Mouse (Mus musculus): ENCODE results near the gene Tmprss11f. TPM values are rescaled to one million over a fixed set of nuclear protein-coding genes. Genes with fewer than 3 reads are reported as not detected.

Tmprss11f gene
- polyA plus RNA-seq, 1 experiment from 2014 or later: 0.31 TPM

- no peak overlapping the region for H3K4me2 ChIP-seq (ENCODE audit: low read depth, low read length)
- H3K4me1 ChIP-seq (ENCODE audit: control insufficient read depth, insufficient read depth, low read length): no peaks in the 10 kb centered on the region
- 68% methylated on average over 9 of the region's 9 CpGs for WGBS
- H3K27me3 ChIP-seq (replicated peaks; ENCODE audit: control insufficient read depth, insufficient read depth, low read length): no peaks in the 10 kb centered on the region
- H3K4me3 ChIP-seq (ENCODE audit: low read depth, low read length): no peak overlapping the region
- H3K9ac ChIP-seq (ENCODE audit: low read depth, low read length): no peak overlapping the region
- H3K36me3 ChIP-seq (ENCODE audit: control insufficient read depth, insufficient read depth, low read length): no peaks in the 10 kb centered on the region
- DNase-seq (ENCODE audit: low spot score) (no peak), ATAC-seq (ENCODE audit: low read depth) (no peak)
- H3K9me3 ChIP-seq (ENCODE audit: control insufficient read depth, low read length): no peaks in the 10 kb centered on the region
- no peak overlapping the region for H3K27ac ChIP-seq (replicated peaks; ENCODE audit: low read depth, low read length)
Observed at GRCm38 (mm10) chr5:86473859-86474258, 158.4 kb downstream of the Tmprss11f start.

Other genes starting within 250 kb of the Tmprss11f start
- 1.0 and 2.2 TPM in 2 replicates for gene Tmprss11a, start 163.4 kb downstream of the Tmprss11f start, polyA plus RNA-seq (2014; fragmentation: Nextera tagmentation; extraction: Ambion mirVana)
- 0.57 TPM in 1 of 2 replicates, not detected in the other for gene Tmprss11g, start 113.8 kb downstream of the Tmprss11f start, polyA plus RNA-seq (2014; fragmentation: Nextera tagmentation; extraction: Ambion mirVana)
- 0.81 and 1.1 TPM in 2 replicates for gene Tmprss11b, start 43.9 kb upstream of the Tmprss11f start, polyA plus RNA-seq (2014; fragmentation: Nextera tagmentation; extraction: Ambion mirVana)
- gene Tmprss11e, start 113.4 kb upstream of the Tmprss11f start, polyA plus RNA-seq (2014; fragmentation: Nextera tagmentation; extraction: Ambion mirVana): 0.05 and 0.24 TPM in 2 replicates
- 41.9 and 42.5 TPM in 2 replicates for gene Ythdc1, start 171.8 kb upstream of the Tmprss11f start, polyA plus RNA-seq (2014; fragmentation: Nextera tagmentation; extraction: Ambion mirVana)